Mouse (Mus musculus): Measurements from ENCODE around the gene Ppan. TPM values are rescaled to one million over a fixed set of nuclear protein-coding genes. Genes with fewer than 3 reads are reported as not detected.

The Ppan gene
- total RNA-seq (2021), result 10 to 100 TPM; 27.8 to 30.0 TPM

DNA sequence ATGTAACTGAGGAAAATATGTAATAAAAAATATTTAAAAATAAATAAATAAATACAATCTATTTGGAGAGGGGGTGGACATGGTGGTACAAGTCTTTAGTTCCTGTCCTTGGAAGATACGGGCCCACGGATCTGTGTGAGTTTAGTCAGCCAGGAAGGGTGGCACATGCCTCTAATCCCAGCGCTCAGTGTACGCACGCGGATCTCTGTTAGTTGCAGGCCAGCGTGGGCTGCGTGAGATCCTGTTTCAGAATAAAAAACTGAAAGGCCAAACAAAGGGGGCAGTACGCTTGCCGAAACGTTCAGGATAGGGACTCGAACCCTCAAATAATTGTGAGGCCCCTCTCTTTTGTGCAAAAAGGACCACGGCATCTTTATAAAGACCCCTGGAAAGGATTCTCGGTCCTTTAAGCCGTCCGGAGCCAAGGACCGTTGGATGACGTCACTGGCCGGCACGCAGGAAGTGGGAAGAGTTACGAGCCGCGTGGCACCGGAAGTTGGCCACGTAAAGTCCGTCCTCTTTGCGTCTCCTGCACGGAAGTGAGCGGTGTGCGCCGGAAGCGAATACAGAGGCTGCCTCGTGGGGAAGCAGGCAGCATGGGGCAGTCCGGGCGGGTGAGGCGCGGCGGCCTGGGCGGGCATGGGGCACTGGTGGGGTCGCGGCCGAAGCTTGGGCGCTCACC, at the start of gene Ppan:
Gene Ppan, plus strand, starts transcription at position 472 of the 682 bp plus-strand sequence.
- intact Hi-C loops (cut with DNase I), result no loop called here

GRCm38 (mm10) chr9:20838931-20839330, 49.0 kb upstream of the Ppan start:
- intact Hi-C loops (cut with DNase I), result no loop called here
- no peak for DNase-seq (ENCODE audit: extremely low spot score in 1 of 2, low spot score in 2 of 2)

More for the DNA sequence above, at the start of gene Ppan:
- DNase-seq (ENCODE audit: extremely low spot score in 1 of 2, low spot score in 2 of 2), result peak; percentile 97

DNA sequence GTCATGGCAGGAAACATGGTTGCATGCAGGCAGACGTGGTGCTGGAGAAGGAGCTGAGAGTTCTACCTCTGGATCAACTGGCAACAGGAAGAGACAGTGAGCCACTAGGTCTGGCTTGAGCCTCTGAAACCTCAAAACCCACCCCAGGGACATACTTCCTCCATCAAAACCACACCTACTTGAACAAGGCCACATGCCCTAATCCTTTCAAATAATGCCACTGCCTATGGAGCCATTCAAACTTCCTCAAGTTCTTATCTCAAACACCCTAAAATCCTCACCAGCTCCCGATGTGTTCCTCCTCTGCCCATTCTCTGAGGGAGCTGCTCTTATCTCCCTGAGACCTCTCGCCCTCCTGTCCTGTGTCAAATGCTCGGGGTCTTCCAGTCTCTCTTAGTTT, 45.8 kb upstream of the Ppan start:
- intact Hi-C loops (cut with DNase I), result no loop called here
- no peak for DNase-seq (ENCODE audit: extremely low spot score in 1 of 2, low spot score in 2 of 2)

GRCm38 (mm10) chr9:20842670-20843069, 45.3 kb upstream of the Ppan start:
- no peak for DNase-seq (ENCODE audit: extremely low spot score in 1 of 2, low spot score in 2 of 2)
- intact Hi-C loops (cut with DNase I), result no loop called here

GRCm38 (mm10) chr9:20850179-20850578, 37.8 kb upstream of the Ppan start:
- intact Hi-C loops (cut with DNase I), result no loop called here
- DNase-seq (ENCODE audit: extremely low spot score in 1 of 2, low spot score in 2 of 2), result no peak

DNA sequence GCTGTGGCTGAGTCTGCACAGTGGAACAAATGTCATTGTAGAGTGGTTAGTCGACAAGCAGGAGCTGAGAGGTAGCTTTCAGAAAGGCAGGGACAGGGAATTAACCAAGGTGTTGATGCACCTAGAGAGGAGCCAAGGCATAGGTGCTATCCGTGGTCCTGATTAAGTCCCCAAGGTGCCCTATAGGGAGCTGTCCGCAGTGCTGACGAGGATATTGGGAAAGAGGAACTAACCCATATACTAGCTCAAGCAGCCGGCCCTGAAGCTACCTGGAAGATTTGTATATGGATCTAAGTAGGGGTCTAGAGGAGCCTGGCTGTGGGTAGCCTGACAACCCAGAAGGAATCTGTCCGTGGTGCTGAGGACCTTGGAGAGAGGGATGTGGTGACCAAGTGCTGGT, 30.8 kb upstream of the Ppan start:
- DNase-seq (ENCODE audit: extremely low spot score in 1 of 2, low spot score in 2 of 2), result no peak
- intact Hi-C loops (cut with DNase I), result no loop called here

DNA sequence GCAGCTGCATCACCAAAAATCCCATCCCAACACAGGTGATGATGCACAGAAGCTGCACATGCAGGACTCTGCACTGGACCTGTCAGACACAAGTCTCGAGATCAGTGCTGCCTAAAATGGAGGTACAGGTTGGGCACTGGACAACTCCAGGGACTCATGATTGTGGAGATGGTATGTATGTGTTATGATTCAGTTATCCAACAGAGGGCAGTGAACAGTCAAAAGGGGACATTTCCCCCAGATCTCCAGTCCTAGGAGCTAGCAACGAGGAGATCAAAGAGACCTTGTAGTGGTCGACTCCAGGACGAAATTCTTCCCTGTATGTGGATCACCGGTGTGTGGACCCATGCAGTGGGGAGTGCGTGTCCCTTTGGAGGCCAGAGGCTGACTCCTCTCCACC, 28.0 kb upstream of the Ppan start:
- DNase-seq (ENCODE audit: extremely low spot score in 1 of 2, low spot score in 2 of 2), result no peak
- intact Hi-C loops (cut with DNase I), result no loop called here

DNA sequence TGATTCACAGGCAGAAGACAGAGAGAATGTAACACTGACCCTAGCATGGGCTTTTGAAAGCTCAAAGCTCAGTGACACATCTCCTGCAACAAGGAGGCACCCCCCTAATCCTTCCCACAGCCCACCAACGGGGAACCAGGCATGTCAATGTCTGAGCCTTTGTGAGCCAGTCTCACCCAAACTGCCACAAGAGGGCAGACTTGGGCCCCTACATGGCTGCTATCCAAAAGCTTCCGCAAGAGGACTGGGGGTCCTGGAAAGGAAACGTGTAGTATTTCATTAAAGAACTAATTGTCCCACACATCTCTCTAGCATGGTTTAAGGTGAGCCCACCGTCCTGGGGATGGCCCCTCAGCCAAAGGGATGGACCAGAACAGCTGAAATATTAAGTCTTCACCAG, 26.2 kb upstream of the Ppan start:
- no peak for DNase-seq (ENCODE audit: extremely low spot score in 1 of 2, low spot score in 2 of 2)
- intact Hi-C loops (cut with DNase I), result no loop called here

GRCm38 (mm10) chr9:20862225-20862624, 25.8 kb upstream of the Ppan start:
- intact Hi-C loops (cut with DNase I), result no loop called here
- no peak for DNase-seq (ENCODE audit: extremely low spot score in 1 of 2, low spot score in 2 of 2)

DNA sequence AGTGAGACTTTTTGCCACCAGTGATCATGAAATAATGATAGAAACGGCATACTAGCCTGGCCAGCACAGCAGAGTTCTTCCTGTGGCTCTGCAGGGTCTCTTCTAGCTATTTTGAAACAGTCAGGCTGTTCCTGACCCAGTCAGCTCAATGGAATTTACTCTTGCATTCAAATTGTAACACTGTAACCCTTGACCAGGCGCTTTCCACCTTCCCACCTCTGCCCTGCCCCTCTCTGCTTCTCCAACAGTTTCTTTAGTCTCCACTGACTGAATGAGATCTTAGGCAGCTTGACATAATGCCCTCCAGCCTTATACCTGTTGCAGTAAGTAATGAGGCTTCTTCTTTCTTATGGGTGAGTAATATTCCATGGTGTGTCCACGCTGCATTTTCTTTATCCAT, 21.1 kb upstream of the Ppan start:
- no peak for DNase-seq (ENCODE audit: extremely low spot score in 1 of 2, low spot score in 2 of 2)
- intact Hi-C loops (cut with DNase I), result no loop called here

DNA sequence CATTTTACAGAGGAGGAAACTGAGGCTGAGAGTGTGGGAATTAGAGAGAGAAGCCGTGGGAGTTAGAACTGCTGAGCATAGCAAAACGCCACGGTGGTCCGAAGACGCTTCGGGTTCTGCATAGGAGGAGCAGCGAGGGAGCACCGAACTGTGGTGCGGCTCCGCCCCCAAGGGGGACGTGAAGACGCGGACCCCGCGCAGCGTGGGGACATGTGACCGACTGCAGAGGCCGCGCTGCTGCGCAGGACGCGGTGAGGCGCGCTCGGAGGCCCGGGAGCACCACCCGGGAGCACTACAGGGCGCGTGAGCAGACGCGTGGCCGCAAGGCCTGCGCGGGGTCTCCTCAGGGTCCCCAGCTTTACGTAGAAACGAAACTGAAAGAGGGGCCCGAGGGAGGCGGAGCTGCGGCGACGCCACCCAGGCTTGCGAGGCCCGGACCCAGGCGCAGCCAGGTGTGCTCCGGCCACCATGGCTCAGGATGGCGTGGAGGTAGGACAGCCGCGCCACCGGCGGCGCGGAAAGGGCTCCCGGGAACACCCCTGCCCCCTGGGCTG, 19.4 kb upstream of the Ppan start, which contains the start of gene A230050P20Rik:
Gene A230050P20Rik, plus strand, starts transcription at position 195 of the 554 bp plus-strand sequence.
- peak; percentile 58 to 89 for DNase-seq (ENCODE audit: extremely low spot score in 1 of 2, low spot score in 2 of 2)
- intact Hi-C loops (cut with DNase I), result no loop called here

- peak in 1 of 2 experiments; percentile 47 for DNase-seq (ENCODE audit: extremely low spot score in 1 of 2, low spot score in 2 of 2)
- intact Hi-C loops (cut with DNase I), result no loop called here
Observed at GRCm38 (mm10) chr9:20869246-20869645, 18.7 kb upstream of the Ppan start.

DNA sequence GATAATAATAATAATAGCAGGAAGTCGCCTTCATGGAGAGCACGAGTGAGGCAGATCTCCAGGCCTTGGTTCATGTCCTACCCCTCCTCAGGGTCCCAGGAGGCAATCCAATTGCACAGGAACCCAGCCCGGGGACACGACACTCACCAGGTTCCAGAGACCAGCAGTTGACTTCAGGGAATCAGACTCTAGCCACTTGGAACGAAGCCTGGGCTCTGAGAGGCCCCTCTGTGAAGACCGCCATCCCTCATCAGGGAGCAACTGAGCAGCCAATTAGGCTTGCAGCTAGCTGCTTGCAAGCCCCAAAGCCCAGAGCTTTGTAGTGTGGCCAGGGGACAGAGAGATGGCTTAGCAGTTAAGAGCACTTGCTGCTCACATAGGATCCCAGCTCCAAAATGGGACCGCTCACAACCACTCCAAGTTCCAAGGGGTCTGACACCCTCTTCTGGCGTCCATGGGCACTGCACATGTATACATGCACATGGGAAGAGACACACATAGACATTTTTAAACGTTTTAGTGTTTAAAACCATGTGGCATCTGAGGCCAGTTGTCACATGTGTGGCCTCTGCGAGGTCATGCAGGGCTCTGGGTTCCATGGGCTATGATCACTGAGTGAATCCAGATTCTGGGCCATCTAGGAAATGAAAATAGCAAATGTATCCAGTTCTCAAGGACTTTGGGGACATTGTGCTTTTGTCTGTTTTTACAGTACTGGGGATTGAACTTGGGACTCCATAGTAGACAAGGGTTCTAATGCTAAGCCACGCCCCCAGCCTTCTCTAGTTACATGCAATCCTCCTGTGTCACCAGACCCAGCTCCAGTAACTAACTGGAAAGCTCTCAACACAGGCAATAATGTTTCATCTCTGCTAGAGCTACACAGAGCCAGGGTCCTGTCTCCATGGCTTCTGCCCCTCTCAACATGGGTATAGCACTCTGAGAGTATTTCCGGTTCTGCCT, 17.5 kb upstream of the Ppan start:
- intact Hi-C loops (cut with DNase I), result no loop called here

DNA sequence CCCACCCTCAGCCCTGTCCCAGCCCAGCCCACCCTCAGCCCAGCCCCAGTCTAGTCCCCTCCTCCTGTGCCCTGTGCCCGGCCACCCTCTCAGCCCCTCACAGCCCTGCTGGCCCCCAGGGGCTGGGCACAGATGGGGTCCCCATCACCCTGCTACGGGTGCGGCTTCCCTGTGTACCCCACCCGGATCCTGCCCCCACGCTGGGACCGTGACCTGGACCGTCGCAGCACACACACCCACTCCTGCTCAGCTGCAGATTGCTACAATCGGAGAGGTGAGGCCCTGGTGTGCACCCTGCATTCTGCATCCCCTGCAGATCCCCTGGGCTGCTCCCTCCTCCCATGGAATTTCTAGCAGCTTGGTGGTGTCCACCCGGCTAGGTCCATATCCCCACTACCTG, 15.0 kb upstream of the Ppan start:
- peak in 1 of 2 experiments; percentile 46 for DNase-seq (ENCODE audit: extremely low spot score in 1 of 2, low spot score in 2 of 2)

More for the DNA sequence above, 17.5 kb upstream of the Ppan start:
- DNase-seq (ENCODE audit: extremely low spot score in 1 of 2, low spot score in 2 of 2), result no peak

GRCm38 (mm10) chr9:20873521-20873920, 14.5 kb upstream of the Ppan start:
- intact Hi-C loops (cut with DNase I), result no loop called here
- DNase-seq (ENCODE audit: extremely low spot score in 1 of 2, low spot score in 2 of 2), result no peak

More for the DNA sequence above, 15.0 kb upstream of the Ppan start:
- intact Hi-C loops (cut with DNase I), result no loop called here

- intact Hi-C loops (cut with DNase I), result no loop called here
- DNase-seq (ENCODE audit: extremely low spot score in 1 of 2, low spot score in 2 of 2), result peak in 1 of 2 experiments; percentile 41
Observed at GRCm38 (mm10) chr9:20875021-20875790, 12.8 kb upstream of the Ppan start.

- DNase-seq (ENCODE audit: extremely low spot score in 1 of 2, low spot score in 2 of 2), result peak in 1 of 2 experiments; percentile 44
- intact Hi-C loops (cut with DNase I), result no loop called here
Observed at GRCm38 (mm10) chr9:20876318-20877117, 11.5 kb upstream of the Ppan start.

All from left cerebral cortex, postnatal 10 days (tissue).